Mouse (Mus musculus) induced T-regulatory cell, adult 2 months (primary cell): ENCODE measurements at regions not wholly inside any gene's neighbourhood (a gene's known extent, or its start where the extent isn't known, plus 50 kb on each side); places are given as distances from the start of the nearest gene placed in this dataset.
A peak's percentile ranks its signal among the peaks of the same experiment; 100 is the strongest.

Experiments used
- DNase-seq: peaks from one replicate; pipeline ENCODE4 v3.0.0-alpha.2; 2012; ENCODE audit warnings: low read depth

GRCm38 (mm10) chr17:68120744-68121143 lies 116.8 kb upstream of the Arhgap28 start:
- no peak for DNase-seq

- DNase-seq = no peak
Measured at GRCm38 (mm10) chr17:68134373-68134772, 130.5 kb upstream of the Arhgap28 start.

GRCm38 (mm10) chr17:68135436-68135835 lies 131.5 kb upstream of the Arhgap28 start:
- no peak for DNase-seq

GRCm38 (mm10) chr17:68143307-68143706 lies 130.3 kb upstream of the L3mbtl4 start:
- no peak for DNase-seq

GRCm38 (mm10) chr17:68149237-68149792 lies 124.3 kb upstream of the L3mbtl4 start:
- DNase-seq = no peak

GRCm38 (mm10) chr17:68152438-68153120 lies 121.0 kb upstream of the L3mbtl4 start:
- DNase-seq = no peak

- no peak for DNase-seq
Measured at GRCm38 (mm10) chr17:68154879-68155278, 118.7 kb upstream of the L3mbtl4 start.

- DNase-seq = no peak
Measured at GRCm38 (mm10) chr17:68158172-68158651, 115.4 kb upstream of the L3mbtl4 start.

- no peak for DNase-seq
Measured at GRCm38 (mm10) chr17:68161107-68161506, 112.5 kb upstream of the L3mbtl4 start.

GRCm38 (mm10) chr17:68163545-68163944 lies 110.1 kb upstream of the L3mbtl4 start:
- no peak for DNase-seq

GRCm38 (mm10) chr17:68164666-68165065 lies 108.9 kb upstream of the L3mbtl4 start:
- no peak for DNase-seq

GRCm38 (mm10) chr17:68165171-68165825 lies 108.3 kb upstream of the L3mbtl4 start:
- no peak for DNase-seq

- no peak for DNase-seq
Measured at GRCm38 (mm10) chr17:68166397-68166796, 107.2 kb upstream of the L3mbtl4 start.

- no peak for DNase-seq
Measured at GRCm38 (mm10) chr17:68172838-68173237, 100.8 kb upstream of the L3mbtl4 start.

- peak; percentile 2 for DNase-seq
Measured at GRCm38 (mm10) chr17:68176611-68177165, 96.9 kb upstream of the L3mbtl4 start.

- DNase-seq = no peak
Measured at GRCm38 (mm10) chr17:68177835-68178234, 95.8 kb upstream of the L3mbtl4 start.

- no peak for DNase-seq
Measured at GRCm38 (mm10) chr17:68185385-68185784, 88.2 kb upstream of the L3mbtl4 start.

- DNase-seq = no peak
Measured at GRCm38 (mm10) chr17:68189888-68190287, 83.7 kb upstream of the L3mbtl4 start.

GRCm38 (mm10) chr17:68205545-68205944 lies 68.1 kb upstream of the L3mbtl4 start:
- no peak for DNase-seq

GRCm38 (mm10) chr17:68208837-68209236 lies 64.8 kb upstream of the L3mbtl4 start:
- no peak for DNase-seq

GRCm38 (mm10) chr17:68210313-68211254 lies 63.0 kb upstream of the L3mbtl4 start:
- no peak for DNase-seq

GRCm38 (mm10) chr17:68218246-68218645 lies 55.4 kb upstream of the L3mbtl4 start:
- DNase-seq = no peak
